Mouse (Mus musculus): ENCODE measurements around the gene Lrguk. TPM values are rescaled to one million over a fixed set of nuclear protein-coding genes. Genes with fewer than 3 reads are reported as not detected.

Lrguk gene
- polyA plus RNA-seq, 1 experiment from 2014 or later, result 0.36 TPM

DNA sequence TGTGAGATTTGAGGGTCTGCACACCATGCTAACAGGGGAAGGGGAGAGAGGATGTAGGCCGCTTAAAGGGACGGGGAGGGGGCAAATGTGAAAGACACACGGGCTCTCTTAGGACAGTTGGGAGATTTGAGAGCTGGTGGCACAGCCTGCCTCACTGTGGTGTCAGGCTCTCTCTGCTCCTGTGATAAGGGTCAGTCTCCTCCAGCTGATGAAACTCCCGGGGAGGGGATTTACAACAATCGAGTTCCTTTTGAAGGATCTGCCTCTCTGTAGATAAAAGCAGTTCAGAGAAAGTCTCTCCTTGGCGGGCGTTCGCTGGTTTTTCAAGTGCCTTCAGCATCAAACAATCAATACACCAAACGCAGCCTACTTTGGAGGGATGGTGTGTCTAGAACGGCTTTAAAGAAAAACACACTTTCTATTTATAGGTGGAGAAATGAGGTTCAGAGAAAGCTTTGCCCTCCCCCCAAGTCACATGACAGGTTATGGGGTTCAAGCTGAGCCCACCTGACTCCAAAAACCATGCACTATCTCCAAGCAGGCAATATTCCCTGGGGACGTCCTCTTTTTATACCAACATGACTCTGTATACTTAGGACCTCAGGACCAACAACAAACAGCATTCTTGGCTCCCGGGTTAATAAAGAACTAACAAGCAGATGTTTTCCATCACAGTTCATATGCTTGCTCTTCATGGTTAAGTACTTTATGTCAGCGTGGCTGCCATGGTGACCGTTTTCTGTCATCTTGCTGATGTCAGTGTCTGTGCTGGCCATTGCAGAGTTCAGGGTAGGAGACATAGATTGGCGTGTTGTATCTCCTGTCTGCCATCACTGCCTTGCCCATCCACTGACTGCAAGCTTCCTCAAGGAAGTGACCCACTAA, 5.6 kb downstream of the Lrguk start:
- no peak for ATAC-seq
- no peaks in the 10 kb centered on the region for H3K36me3 ChIP-seq
- H3K27me3 ChIP-seq (replicated peaks), result no peaks in the 10 kb centered on the region
- H3K4me1 ChIP-seq (replicated peaks), result no peaks in the 10 kb centered on the region
- H3K9me3 ChIP-seq, result no peaks in the 10 kb centered on the region
- no peak overlapping the region for H3K27ac ChIP-seq
- 35% methylated on average over 15 of the region's 15 CpGs for WGBS
- H3K9ac ChIP-seq, result no peak overlapping the region
- H3K4me3 ChIP-seq (replicated peaks), result no peak overlapping the region
- no peak overlapping the region for H3K4me2 ChIP-seq (replicated peaks)

GRCm38 (mm10) chr6:34040624-34041235, 11.5 kb downstream of the Lrguk start:
- Histone ChIP-seq H3K9ac (no peak overlapping the region), H3K4me1 (replicated peaks) (0 out of 2 replicates have a peak, but pooled peaks cover 4% of the 10 kb centered on the region), H3K4me3 (replicated peaks) (no peak overlapping the region), H3K27ac (no peak overlapping the region), H3K36me3 (no peaks in the 10 kb centered on the region), H3K27me3 (replicated peaks) (no peaks in the 10 kb centered on the region), H3K9me3 (no peaks in the 10 kb centered on the region), H3K4me2 (replicated peaks) (no peak overlapping the region)
- 49% methylated on average over 12 of the region's 12 CpGs for WGBS
- peak; percentile 68; the same call in 1 of the 2 replicates for ATAC-seq

GRCm38 (mm10) chr6:34041589-34042280, 12.5 kb downstream of the Lrguk start:
- ATAC-seq, result no peak

DNA sequence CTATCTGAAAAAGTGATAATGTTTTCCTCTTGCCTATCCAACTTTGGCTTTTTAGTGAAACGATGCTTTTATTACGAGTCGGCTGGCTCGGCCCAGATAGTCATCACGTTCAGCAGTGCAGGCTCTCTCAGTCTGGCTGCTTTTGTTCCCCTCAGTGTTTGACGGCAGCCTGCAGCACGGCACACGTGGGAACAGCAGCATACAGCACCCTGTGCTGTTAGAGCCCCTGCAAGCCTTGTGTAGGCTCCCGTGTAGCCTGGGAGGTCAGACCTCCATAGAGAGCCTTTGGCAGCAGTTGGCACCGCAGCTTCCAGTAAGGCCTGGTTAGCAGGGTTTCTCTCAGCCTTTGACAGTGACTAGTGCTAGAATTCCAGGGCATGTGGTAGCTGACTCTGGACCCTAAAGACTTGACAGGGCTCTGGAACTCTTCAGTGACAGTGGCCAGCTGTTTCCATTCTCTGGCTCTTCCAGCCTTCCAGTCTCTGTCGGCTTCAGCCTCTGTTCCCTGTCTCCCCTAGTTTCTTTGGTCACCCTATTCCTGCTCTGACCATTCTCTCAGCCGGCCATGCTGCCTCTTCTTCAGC, 15.1 kb downstream of the Lrguk start:
- Histone ChIP-seq H3K4me2 (replicated peaks) (no peak overlapping the region), H3K36me3 (no peaks in the 10 kb centered on the region), H3K4me3 (replicated peaks) (no peak overlapping the region), H3K4me1 (replicated peaks) (0 out of 2 replicates have a peak, but pooled peaks cover 4% of the 10 kb centered on the region), H3K27ac (0 out of 2 replicates have a peak overlapping the region, but pooled peaks have one; percentile 38), H3K9me3 (no peaks in the 10 kb centered on the region), H3K9ac (no peak overlapping the region), H3K27me3 (replicated peaks) (no peaks in the 10 kb centered on the region)
- WGBS, result 47% methylated on average over 12 of the region's 12 CpGs
- ATAC-seq, result peak; percentile 62; the same call in 1 of the 2 replicates

More at GRCm38 (mm10) chr6:34041589-34042280, 12.5 kb downstream of the Lrguk start:
- no peaks in the 10 kb centered on the region for H3K36me3 ChIP-seq
- 0 out of 2 replicates have a peak, but pooled peaks cover 4% of the 10 kb centered on the region for H3K4me1 ChIP-seq (replicated peaks)
- H3K9me3 ChIP-seq, result no peaks in the 10 kb centered on the region
- no peak overlapping the region for H3K27ac ChIP-seq
- no peaks in the 10 kb centered on the region for H3K27me3 ChIP-seq (replicated peaks)
- 87% methylated on average over 11 of the region's 11 CpGs for WGBS
- no peak overlapping the region for H3K9ac ChIP-seq
- no peak overlapping the region for H3K4me2 ChIP-seq (replicated peaks)
- H3K4me3 ChIP-seq (replicated peaks), result no peak overlapping the region

DNA sequence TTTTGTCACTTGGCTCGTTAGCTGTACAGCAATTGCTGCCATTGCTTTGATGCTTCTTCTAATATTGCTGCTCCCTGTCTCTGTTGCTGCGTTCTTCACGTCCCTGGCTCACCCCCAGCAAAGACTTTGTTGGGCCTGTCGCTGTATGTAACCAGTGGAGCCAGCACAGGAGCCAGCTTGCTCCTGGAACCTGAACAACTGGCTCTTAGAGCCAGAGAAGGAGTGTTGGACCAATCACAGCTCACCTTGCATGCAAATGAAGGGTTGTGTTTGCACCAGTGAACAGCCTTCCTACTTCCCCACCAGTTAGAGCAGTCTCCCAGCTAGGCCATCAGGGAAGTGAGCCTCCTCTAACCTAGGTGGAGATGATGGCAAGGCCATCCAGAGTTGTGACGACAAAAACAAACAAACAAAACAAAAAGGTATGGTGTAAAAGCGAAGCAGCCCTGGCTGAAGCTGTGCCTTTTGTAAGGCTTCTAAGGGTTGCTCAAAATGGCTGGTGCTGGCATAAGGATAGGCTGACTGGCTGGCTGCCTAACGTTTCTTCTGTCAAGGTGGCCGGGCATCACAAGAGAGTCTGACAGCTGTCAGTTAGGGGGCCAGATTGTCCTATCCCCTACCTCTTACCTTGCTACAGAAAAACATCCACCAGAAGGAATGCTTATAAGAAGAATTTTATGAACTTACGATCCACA, 15.7 kb downstream of the Lrguk start:
- H3K27ac ChIP-seq, result no peak overlapping the region
- 81% methylated on average over 9 of the region's 9 CpGs for WGBS

DNA sequence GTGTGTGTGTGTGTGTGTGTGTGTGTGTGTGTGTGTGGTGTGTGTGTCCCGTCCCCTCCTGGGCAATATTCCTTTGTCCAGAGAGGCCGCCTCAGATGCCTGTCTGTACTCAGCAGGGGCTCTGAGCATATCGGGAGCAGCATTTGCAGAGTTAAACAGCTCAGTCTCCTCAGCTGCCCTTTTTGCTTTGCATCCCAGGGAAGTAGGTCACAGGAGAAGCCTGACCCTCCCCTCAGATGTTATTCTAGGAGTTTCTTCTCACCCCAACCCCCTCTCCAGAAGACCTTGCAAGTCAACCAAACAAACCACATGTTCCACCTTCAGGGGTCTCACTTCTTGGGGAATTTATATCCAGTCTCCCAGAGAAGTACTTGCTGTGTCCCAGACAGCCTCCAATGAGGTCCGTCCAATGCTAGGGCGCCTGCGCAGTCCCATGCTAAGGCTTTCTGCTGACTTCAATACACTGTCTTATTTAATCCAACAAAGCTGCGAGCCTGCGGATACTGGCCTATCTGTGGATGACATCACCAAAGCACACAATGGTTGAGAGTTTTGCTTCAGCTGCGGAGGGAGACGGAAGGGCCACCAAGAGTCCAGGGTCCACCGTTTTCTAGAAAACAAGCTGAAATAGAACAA, 17.4 kb downstream of the Lrguk start:
- no peak overlapping the region for H3K9ac ChIP-seq
- H3K9me3 ChIP-seq, result no peaks in the 10 kb centered on the region
- no peaks in the 10 kb centered on the region for H3K27me3 ChIP-seq (replicated peaks)
- no peak overlapping the region for H3K27ac ChIP-seq
- no peak overlapping the region for H3K4me3 ChIP-seq (replicated peaks)
- no peaks in the 10 kb centered on the region for H3K36me3 ChIP-seq
- 75% methylated on average over 11 of the region's 11 CpGs for WGBS
- 0 out of 2 replicates have a peak, but pooled peaks cover 4% of the 10 kb centered on the region for H3K4me1 ChIP-seq (replicated peaks)
- ATAC-seq, result peak; percentile 36; the same call in 1 of the 2 replicates
- no peak overlapping the region for H3K4me2 ChIP-seq (replicated peaks)

More for the DNA sequence above, 15.7 kb downstream of the Lrguk start:
- H3K9me3 ChIP-seq, result no peaks in the 10 kb centered on the region
- H3K36me3 ChIP-seq, result no peaks in the 10 kb centered on the region
- no peaks in the 10 kb centered on the region for H3K27me3 ChIP-seq (replicated peaks)
- H3K4me2 ChIP-seq (replicated peaks), result no peak overlapping the region
- no peak for ATAC-seq
- H3K9ac ChIP-seq, result no peak overlapping the region
- H3K4me3 ChIP-seq (replicated peaks), result no peak overlapping the region
- H3K4me1 ChIP-seq (replicated peaks), result 0 out of 2 replicates have a peak, but pooled peaks cover 4% of the 10 kb centered on the region

- Histone ChIP-seq H3K9me3 (no peaks in the 10 kb centered on the region), H3K4me2 (replicated peaks) (no peak overlapping the region), H3K27ac (no peak overlapping the region), H3K9ac (no peak overlapping the region), H3K4me1 (replicated peaks) (0 out of 2 replicates have a peak, but pooled peaks cover 4% of the 10 kb centered on the region), H3K27me3 (replicated peaks) (no peaks in the 10 kb centered on the region), H3K36me3 (no peaks in the 10 kb centered on the region), H3K4me3 (replicated peaks) (no peak overlapping the region)
- WGBS, result 69% methylated on average over 2 of the region's 2 CpGs
- no peak for ATAC-seq
Observed at GRCm38 (mm10) chr6:34049433-34049832, 20.2 kb downstream of the Lrguk start.

GRCm38 (mm10) chr6:34059741-34060140, 30.5 kb downstream of the Lrguk start:
- H3K4me3 ChIP-seq (replicated peaks), result no peak overlapping the region
- H3K27ac ChIP-seq, result no peak overlapping the region
- no peaks in the 10 kb centered on the region for H3K36me3 ChIP-seq
- no peak overlapping the region for H3K9ac ChIP-seq
- H3K4me1 ChIP-seq (replicated peaks), result no peaks in the 10 kb centered on the region
- no peaks in the 10 kb centered on the region for H3K9me3 ChIP-seq
- H3K4me2 ChIP-seq (replicated peaks), result no peak overlapping the region
- no peaks in the 10 kb centered on the region for H3K27me3 ChIP-seq (replicated peaks)
- ATAC-seq, result no peak
- WGBS, result 91% methylated on average over 6 of the region's 6 CpGs

DNA sequence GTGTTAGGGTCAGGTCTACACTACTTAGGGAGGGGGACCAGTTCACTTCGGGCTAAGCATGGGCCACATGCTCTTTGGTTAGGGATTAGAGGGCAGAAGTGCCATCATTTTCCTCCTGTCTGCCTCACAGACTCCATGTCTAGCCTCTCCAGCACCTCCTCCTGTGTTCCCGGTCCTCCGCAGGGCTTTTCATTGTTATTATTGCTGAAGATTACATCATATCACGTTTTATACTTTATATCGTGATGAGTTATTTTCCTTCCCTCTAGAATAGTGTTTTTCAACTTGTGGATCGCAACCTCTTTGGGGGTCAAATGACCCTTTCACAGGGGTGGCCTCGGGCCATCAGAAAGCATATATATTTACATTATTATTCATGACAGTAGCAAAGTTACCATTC, 37.5 kb downstream of the Lrguk start:
- Histone ChIP-seq H3K4me2 (replicated peaks) (no peak overlapping the region), H3K27me3 (replicated peaks) (no peaks in the 10 kb centered on the region), H3K4me3 (replicated peaks) (no peak overlapping the region), H3K9ac (no peak overlapping the region), H3K4me1 (replicated peaks) (no peaks in the 10 kb centered on the region), H3K9me3 (no peaks in the 10 kb centered on the region), H3K36me3 (no peaks in the 10 kb centered on the region), H3K27ac (no peak overlapping the region)
- ATAC-seq, result no peak
- 87% methylated on average over 7 of the region's 7 CpGs for WGBS

DNA sequence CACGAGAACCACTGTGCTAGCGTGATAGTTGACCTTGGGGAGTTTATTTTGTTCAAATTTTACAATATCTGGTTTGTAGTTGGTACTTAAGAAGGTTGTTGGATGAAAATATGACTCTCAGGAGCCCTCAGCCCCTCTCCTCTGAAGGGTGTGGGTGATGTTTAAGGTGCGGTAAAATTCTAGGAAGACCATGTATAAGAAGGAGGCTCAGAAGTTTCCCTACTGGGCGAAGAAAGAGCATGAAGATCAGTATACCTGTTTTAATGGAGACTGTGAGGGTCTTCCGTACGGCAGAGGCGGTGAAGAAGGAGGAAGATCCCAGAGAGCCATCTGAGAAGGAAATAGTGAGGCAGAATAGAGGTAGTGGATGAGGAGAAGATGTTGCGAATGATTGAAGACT, 38.0 kb downstream of the Lrguk start:
- Histone ChIP-seq H3K27ac (no peak overlapping the region), H3K9ac (no peak overlapping the region), H3K4me1 (replicated peaks) (no peaks in the 10 kb centered on the region), H3K9me3 (no peaks in the 10 kb centered on the region), H3K4me3 (replicated peaks) (no peak overlapping the region), H3K36me3 (no peaks in the 10 kb centered on the region), H3K4me2 (replicated peaks) (no peak overlapping the region), H3K27me3 (replicated peaks) (no peaks in the 10 kb centered on the region)
- ATAC-seq, result no peak
- WGBS, result 93% methylated on average over 8 of the region's 8 CpGs

- Histone ChIP-seq H3K9ac (no peak overlapping the region), H3K4me2 (replicated peaks) (no peak overlapping the region), H3K36me3 (no peaks in the 10 kb centered on the region), H3K9me3 (no peaks in the 10 kb centered on the region), H3K27ac (no peak overlapping the region), H3K27me3 (replicated peaks) (no peaks in the 10 kb centered on the region), H3K4me3 (replicated peaks) (no peak overlapping the region), H3K4me1 (replicated peaks) (no peaks in the 10 kb centered on the region)
- WGBS, result 50% methylated on average over 5 of the region's 5 CpGs
- no peak for ATAC-seq
Observed at GRCm38 (mm10) chr6:34071936-34072335, 42.7 kb downstream of the Lrguk start.
